Mouse (Mus musculus): ENCODE results near the gene Ing5.
"Not testable (repeated sequence)": the region's sequence is repeated elsewhere in the genome, so short reads cannot be mapped to it uniquely, and the experiment has no call there.

Ing5 gene

DNA sequence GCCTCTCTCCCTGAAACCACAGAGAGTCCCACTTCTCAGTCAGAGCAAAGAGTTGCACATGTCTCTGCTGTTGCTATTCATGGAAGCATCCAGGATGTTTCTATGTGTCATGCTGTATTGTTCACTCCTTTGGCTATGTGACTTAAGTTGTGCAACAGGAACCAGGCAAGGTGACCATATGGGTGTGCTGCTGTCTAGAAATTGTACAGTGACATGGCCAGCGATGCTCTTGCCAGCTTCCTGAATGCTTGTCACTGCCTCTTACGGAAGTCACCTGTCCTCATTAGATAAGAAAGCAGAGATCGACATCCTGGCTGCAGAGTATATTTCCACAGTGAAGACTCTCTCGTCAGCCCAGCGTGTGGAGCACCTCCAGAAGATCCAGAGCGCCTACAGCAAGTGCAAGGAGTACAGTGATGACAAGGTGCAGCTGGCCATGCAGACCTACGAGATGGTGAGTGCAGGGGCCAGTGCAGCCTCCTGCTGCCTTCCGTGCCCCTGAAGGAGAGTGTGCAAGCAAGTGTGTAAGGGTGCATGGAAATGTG lies 7.8 kb downstream of the Ing5 start:
- DNase-seq: no peak

DNA sequence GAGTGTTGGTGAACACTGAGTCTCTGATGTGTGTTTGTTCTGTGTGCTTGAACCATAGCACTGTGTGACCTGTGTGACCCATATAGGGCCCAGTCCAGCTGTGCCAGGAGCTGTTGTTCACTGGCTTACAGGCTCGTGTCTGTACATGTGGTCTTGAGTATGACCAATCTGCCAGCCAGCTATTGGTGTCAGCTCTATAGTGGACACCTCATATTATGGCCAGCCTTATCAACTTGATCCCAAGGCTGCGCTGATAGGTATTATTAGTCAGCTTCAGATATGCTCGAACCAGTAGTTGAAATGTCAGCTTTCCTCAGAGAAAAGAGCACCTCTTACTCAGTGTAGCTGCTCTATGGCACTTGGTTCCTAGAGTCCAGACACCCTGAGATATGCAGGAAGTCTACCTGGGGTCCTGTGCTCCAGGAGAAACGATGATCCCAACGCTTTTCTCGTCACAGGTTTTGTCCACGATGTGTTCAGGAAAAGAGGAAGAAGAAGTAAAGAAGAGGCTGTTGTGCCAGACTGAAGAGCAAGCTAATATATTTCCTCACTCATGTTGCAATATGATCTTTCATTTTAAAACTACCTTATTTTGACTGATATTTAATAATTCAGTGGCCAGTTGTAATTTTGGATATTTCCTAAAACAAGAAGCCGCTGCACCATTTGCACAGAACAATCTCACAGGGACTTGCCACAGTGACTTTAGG lies 14.2 kb downstream of the Ing5 start:
- DNase-seq: no peak

- no peak for DNase-seq
Measured at GRCm38 (mm10) chr1:93818722-93819121, 15.0 kb downstream of the Ing5 start.

- DNase-seq: peak in 1 of 2 experiments; percentile 12
Measured at GRCm38 (mm10) chr1:93823796-93824495, 20.2 kb downstream of the Ing5 start.

DNA sequence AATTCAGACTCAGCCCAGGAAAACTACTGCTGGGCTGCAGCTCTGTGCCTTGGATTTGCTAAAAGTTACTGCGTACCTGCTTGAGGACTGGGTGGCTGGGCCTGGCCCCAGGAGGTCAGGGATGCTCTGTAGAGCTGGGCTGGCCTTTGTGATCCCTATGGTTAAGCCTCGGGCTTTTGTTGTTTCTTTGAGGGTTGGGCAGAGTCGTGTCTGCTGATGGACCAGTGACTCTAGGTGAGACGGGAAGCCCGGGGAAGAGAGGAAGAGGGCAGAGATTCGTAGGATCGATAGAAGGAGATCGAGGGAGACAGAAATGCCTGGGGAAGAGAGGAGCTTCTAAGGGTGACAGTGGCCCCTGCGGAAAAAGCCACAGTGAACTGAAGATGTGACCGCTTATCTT lies 20.8 kb downstream of the Ing5 start, which contains the start of gene D2hgdh:
TSS of gene D2hgdh (plus strand) at position 301 of the 400 bp plus-strand sequence.
- no peak for DNase-seq

GRCm38 (mm10) chr1:93825105-93825674 lies 21.4 kb downstream of the Ing5 start:
- peak; percentile 94 to 96 for DNase-seq

- DNase-seq: no peak
Measured at GRCm38 (mm10) chr1:93825771-93826539, 22.2 kb downstream of the Ing5 start.

- no peak for DNase-seq
Measured at GRCm38 (mm10) chr1:93826540-93826835, 22.7 kb downstream of the Ing5 start.

DNA sequence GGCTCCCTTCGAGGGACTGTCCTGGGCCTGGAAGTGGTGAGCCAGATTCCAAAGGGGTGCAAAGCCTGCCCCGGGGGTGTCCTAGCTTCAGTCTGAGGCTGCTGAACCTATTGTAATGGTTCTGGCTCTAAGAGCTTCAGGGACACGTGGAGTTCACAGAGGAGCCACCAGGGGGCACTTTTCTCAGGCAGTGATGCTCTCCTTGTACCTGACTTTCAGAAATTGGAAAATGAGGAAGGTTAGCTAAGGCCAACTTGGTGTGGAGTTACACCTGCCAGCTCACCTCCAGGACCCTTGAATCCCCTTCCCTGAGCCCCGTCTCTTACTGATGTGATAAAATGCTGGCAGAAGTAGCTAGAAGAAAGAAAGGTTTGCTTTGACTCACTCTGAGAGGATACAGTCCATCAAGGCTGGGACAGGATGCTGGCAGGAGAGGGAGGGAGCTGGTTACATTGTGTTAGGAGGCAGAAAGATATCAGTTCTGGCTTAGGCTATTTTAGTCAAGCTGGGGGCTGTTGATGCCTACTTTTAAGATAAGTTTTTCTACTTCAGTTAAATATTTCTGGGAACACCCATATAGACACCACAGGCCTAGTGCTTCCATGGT lies 29.1 kb downstream of the Ing5 start:
- not testable (repeated sequence) for DNase-seq

- no peak for DNase-seq
Measured at GRCm38 (mm10) chr1:93834671-93835150, 30.9 kb downstream of the Ing5 start.

DNA sequence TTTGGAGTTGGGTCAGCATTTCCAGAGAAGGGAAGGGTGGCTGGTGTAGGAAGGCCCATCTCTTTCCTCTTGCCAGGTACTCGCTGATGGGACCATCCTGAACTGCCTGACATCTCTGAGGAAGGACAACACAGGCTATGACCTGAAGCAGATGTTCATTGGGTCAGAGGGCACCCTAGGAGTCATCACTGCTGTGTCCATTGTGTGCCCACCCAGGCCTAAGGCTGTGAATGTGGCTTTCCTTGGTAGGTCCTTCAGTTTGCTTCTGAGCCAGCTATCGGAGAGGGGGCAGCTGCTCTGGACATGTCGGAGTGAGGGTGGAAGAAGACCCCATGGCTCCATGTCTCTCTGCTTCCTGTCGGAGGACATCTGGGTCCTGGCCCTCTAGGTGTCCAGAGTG lies 31.4 kb downstream of the Ing5 start:
- DNase-seq: peak in 1 of 2 experiments; percentile 23

DNA sequence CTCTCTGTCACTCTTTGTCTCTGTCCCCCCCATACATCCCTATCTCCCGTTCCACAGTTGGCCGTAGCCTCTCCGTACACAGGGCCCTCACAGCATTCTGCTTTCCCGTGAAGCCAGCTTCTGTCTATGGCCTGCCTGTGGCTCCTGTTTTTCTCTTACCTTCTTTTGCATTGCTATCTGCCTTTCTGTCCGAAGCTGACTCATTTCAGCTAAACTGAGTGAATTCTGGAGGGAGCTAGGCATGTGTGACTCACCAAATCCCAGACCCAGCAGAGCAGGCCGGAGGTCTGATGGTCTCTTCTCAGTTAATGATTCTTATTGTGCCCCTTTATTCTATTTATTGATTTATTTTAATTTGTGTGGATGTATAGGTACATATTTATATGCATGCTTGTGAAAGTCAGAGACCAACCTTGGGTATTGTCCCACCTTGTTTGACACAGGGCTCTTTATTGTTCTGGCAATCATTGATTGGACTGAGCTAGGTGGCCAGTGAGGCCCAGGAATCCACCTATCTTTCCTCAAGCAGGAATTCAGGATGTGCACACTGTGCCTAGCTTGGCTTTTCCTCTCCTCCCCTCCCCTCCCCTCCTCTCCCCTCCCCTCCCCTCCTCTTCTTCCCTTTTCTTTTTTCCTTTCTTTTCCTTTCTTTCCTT lies 32.2 kb downstream of the Ing5 start:
- DNase-seq: no peak

- peak in 1 of 2 experiments; percentile 5 for DNase-seq
Measured at GRCm38 (mm10) chr1:93836532-93836913, 32.8 kb downstream of the Ing5 start.

GRCm38 (mm10) chr1:93837335-93837734 lies 33.6 kb downstream of the Ing5 start:
- DNase-seq: no peak

DNA sequence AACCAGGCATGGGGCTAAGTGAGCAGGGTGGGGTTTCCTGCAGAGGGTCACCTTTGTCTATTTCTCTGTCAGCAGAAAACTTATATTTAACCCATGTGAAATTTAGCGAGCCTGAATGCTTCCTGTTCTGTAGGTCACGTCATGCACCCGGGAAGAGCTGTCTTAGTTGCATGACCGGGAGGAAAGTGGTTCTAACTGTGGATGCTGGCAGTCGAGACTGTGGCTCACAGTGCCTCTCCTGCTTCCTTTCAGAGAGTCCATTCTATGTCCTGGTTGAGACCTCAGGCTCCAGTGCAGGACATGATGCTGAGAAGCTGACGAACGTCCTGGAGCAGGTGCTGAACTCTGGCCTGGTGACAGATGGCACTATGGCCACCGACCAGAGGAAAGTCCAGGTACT lies 34.8 kb downstream of the Ing5 start:
- DNase-seq: peak in 1 of 2 experiments; percentile 17

- not testable (repeated sequence) for DNase-seq
Measured at GRCm38 (mm10) chr1:93845766-93846366, 42.1 kb downstream of the Ing5 start.

- not testable (repeated sequence) for DNase-seq
Measured at GRCm38 (mm10) chr1:93855790-93856189, 52.0 kb downstream of the Ing5 start.

DNA sequence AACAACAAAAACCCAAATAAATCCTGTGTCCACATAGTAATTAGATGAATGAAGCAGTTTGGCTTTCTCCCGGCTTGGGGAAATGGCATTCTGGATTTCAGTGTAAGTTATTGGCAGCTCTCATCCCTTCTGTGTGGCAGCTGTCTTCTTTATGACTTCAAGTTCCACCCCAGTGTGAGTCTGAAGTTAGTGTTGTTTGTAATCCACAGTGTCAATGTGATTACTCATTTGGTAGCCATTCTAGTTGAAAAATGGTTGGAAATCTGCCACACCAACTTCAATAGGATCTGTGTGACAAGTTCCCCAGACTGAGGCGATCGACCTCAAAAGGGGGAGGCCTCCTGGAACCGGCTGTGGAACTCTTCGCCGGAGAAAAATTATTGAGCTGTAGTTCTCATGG lies 53.6 kb downstream of the Ing5 start:
- DNase-seq: no peak

DNA sequence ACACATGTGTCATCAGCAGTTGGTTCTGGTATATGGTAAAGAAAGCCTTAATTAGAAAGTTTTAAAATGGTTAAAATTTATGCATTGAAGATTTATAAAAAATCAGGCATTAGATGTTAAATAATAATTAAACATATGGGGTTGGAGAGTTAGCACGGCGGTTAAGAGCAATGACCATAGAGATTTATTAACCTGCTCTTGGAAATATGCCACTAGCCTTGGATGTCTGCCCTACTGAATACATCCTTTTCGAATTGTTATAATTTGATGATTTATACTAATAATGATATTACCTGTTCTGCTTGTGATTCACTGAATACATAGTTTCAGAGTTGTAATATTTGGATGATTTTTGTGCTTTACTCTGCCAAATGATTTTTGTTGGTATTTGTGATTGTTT lies 54.2 kb downstream of the Ing5 start:
- DNase-seq: no peak

DNA sequence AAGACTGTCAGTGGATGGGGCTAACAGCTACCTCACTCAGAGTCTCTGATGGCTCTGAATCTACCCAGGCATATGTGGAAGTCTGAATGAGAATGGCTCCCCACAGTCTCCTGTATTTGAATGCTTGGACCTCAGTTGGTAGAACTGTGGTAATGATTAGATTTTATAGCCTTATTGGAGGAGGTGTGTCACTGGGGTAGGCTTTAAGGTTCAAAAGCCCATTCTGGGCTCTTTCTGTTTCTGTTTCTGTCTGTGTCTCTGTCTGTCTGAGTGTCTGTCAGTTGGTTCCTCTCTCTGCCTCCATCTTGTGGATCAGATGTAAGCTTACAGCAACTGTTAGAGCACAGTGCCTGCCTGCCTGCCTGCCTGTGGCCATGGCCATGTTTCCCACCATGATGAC lies 55.9 kb downstream of the Ing5 start:
- no peak for DNase-seq

DNA sequence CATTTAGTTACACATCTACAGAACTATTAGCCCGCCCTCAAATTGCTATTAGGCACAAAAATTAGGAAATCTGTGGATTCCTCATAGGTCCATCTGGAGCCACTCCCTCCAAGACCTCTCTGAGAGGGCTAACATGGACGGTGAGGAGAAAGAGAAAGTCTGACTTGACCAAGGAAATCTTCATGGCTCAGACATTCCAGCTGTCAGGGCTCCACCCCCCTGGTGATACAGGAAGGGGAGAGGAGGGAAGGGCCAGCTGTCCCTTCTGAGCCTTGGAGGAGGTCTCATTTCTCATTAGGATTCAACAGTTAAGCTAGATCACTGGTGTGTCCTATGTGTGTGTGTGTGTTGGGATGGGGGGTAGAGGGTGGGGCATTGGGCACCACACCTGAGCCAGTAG lies 57.3 kb downstream of the Ing5 start, which contains the start of gene Gal3st2:
TSS of gene Gal3st2 (plus strand) at position 259 of the 400 bp plus-strand sequence.
- peak in 1 of 2 experiments; percentile 35 for DNase-seq

All from lung, postnatal 4 days (tissue).